Mouse (Mus musculus) liver, embryonic 12.5 days (tissue): ENCODE measurements at regions not wholly inside any gene's neighbourhood (a gene's known extent, or its start where the extent isn't known, plus 50 kb on each side); places are given as distances from the start of the nearest gene placed in this dataset.

Experiments used
- ATAC-seq: fragments of 200-750 bp; cut with Nextera tagmentation; 2 replicates; pipeline ENCODE4 v1.8.0; 2017; ENCODE audit warnings: moderate number of reproducible peaks, mild to moderate bottlenecking, moderate library complexity
- H3K27ac ChIP-seq: fragments of 300-500 bp; sonication (generic); 2 replicates; pipeline ENCODE4 v1.5.1; 2016; ENCODE audit warnings: mild to moderate bottlenecking
- H3K27me3 ChIP-seq: fragments of 300-500 bp; sonication (generic); replicated peaks from 2 replicates; pipeline ENCODE4 v1.6.1; 2016; ENCODE audit warnings: mild to moderate bottlenecking, moderate library complexity
- H3K36me3 ChIP-seq: fragments of 300-500 bp; sonication (generic); 2 replicates; pipeline ENCODE4 v1.6.1; 2016; ENCODE audit warnings: mild to moderate bottlenecking, moderate library complexity
- H3K4me1 ChIP-seq: fragments of 300-500 bp; sonication (generic); 2 replicates; pipeline ENCODE4 v1.6.1; 2016
- H3K4me2 ChIP-seq: fragments of 300-500 bp; sonication (generic); 2 replicates; pipeline ENCODE4 v1.6.1; 2016; ENCODE audit warnings: mild to moderate bottlenecking, moderate library complexity
- H3K4me3 ChIP-seq: fragments of 300-500 bp; sonication (generic); 2 replicates; pipeline ENCODE4 v1.5.1; 2016; ENCODE audit warnings: mild to moderate bottlenecking, moderate library complexity
- H3K9ac ChIP-seq: fragments of 300-500 bp; sonication (generic); 2 replicates; pipeline ENCODE4 v1.6.1; 2016; ENCODE audit warnings: mild to moderate bottlenecking, moderate library complexity
- H3K9me3 ChIP-seq: fragments of 300-500 bp; sonication (generic); replicated peaks from 2 replicates; pipeline ENCODE4 v1.6.1; 2016; ENCODE audit warnings: mild to moderate bottlenecking, moderate library complexity
- WGBS: fragments of 180-500 bp; shearing (Covaris S2); methylation state at CpG from one replicate; pipeline ENCODE4 v1.1.7; 2016; ENCODE audit not compliant: insufficient replicate concordance; 5-methylcytosine and 5-hydroxymethylcytosine counted together

DNA sequence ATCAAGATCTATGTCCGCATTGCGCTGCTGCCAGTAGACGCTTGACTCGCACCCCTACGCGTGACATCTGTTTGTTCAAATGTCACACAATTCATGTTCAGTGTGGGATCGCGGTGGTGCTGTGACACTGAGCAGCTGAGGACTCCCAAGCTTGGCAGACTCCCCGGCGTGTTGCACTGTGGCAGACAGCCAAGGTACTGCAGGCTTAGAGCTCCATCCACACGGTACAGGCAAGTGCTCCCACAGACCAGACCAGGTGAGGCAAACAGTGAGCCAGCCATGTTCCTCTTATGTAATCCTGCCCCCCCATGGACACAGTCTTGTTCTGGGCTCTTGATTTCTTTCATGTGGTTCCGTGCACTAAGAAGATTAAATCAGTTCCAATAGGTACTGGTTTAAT lies 205.5 kb upstream of the Myocd start:
- no peaks in the 10 kb centered on the region for H3K9me3 ChIP-seq
- H3K4me3 ChIP-seq: no peak overlapping the region
- H3K27me3 ChIP-seq: no peaks in the 10 kb centered on the region
- H3K4me2 ChIP-seq: no peak overlapping the region
- no peaks in the 10 kb centered on the region for H3K36me3 ChIP-seq
- no peak overlapping the region for H3K9ac ChIP-seq
- H3K4me1 ChIP-seq: no peaks in the 10 kb centered on the region
- H3K27ac ChIP-seq: no peak overlapping the region
- no peak for ATAC-seq
- WGBS: 81% methylated on average over 12 of the region's 12 CpGs

DNA sequence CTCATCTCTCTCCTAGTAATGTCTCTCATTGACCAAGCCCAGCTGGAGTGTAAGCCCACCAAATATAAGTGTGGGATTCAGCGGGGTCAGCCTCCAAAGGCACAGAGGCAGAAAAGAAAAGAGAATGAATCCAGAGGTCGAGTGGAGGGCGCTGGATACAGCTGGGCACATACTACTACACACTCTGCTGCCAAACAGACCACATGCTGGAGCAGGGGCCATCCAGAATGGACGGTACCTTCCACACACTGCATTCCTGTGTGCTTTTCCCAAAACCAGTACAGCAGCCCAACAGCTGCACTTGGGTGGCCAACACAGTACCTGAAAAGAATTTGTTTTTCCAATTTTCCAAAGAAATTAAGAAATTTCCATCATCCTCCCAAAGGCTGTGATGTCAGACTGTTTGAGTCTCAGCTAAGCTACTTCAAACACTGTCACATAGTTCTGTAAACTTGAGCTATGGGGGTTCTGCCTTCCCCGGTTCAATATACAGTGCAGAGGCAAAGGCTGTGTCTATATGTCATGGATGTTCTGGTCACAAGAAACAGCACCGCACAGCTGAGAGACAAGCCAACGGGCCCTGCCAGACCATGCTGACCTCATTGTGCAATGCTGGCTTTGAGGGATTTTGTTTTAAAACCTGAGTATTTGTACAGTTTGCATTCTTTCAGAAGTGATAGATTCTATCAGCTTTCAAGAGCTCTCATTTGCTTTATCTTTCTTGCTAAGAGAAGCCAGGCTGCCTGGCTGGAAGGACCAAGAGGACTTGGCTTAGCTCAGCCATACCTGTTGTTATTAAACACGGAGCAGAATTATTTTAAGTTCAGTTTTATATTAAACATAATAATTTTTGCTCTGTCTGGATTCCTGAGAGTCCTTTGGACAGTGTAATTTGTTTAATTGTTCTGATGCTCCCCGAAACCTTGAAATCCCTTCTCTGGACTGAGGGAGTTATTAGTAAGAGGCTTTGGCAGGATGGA lies 200.3 kb upstream of the Myocd start:
- Histone ChIP-seq H3K9me3 (no peaks in the 10 kb centered on the region), H3K4me3 (no peak overlapping the region), H3K9ac (no peak overlapping the region), H3K4me2 (no peak overlapping the region), H3K27ac (no peak overlapping the region), H3K36me3 (no peaks in the 10 kb centered on the region), H3K27me3 (no peaks in the 10 kb centered on the region), H3K4me1 (no peaks in the 10 kb centered on the region)
- WGBS: 64% methylated on average over 9 of the region's 9 CpGs
- no peak for ATAC-seq

DNA sequence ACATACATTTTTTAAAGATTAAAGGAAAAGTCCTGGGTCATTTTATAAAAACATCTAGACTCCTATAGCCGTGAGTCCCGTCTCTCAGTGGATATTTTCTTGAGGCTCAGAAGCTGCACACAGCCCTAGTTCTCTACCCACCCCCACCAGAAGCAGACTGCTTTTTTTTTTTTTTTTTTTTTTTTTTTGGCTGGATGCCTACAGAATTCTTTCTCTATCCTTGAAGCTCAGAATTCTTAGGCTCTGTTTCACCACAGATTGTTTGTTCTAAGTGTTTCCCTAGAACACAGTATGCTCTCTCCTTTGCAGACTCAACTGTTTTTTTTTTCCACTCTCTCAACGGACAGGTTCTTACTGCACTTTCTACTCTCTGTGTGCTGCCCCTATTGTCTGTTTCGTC lies 191.3 kb upstream of the Myocd start:
- Histone ChIP-seq H3K4me2 (no peak overlapping the region), H3K36me3 (no peaks in the 10 kb centered on the region), H3K27ac (no peak overlapping the region), H3K9ac (no peak overlapping the region), H3K27me3 (no peaks in the 10 kb centered on the region), H3K4me1 (no peaks in the 10 kb centered on the region), H3K4me3 (no peak overlapping the region), H3K9me3 (0 out of 2 replicates have a peak, but pooled peaks cover 4% of the 10 kb centered on the region)
- ATAC-seq: no peak
- 63% methylated on average over 4 of the region's 4 CpGs for WGBS

DNA sequence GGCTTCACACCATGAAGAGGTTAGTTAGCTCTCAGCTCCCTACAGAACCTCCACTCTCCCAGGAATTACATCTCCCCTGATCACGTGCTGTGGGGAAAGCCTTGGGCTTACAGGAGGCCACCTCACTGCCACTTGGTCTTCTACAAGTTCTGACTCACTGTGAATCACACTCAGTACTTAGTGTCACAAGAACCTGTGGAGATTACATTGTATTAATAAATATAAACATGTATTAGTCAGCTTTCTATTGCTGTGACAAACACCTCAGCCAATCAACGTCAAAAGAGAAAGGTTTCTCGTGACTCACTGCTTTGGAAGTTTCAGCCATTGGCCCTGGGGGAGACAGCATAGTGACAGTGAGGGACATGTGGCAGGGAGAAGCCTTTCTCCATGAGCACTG lies 178.6 kb upstream of the Myocd start:
- Histone ChIP-seq H3K4me3 (no peak overlapping the region), H3K36me3 (no peaks in the 10 kb centered on the region), H3K27ac (no peak overlapping the region), H3K27me3 (no peaks in the 10 kb centered on the region), H3K4me2 (no peak overlapping the region), H3K9ac (no peak overlapping the region), H3K9me3 (no peaks in the 10 kb centered on the region), H3K4me1 (no peaks in the 10 kb centered on the region)
- 57% methylated on average over 3 of the region's 3 CpGs for WGBS
- no peak for ATAC-seq

DNA sequence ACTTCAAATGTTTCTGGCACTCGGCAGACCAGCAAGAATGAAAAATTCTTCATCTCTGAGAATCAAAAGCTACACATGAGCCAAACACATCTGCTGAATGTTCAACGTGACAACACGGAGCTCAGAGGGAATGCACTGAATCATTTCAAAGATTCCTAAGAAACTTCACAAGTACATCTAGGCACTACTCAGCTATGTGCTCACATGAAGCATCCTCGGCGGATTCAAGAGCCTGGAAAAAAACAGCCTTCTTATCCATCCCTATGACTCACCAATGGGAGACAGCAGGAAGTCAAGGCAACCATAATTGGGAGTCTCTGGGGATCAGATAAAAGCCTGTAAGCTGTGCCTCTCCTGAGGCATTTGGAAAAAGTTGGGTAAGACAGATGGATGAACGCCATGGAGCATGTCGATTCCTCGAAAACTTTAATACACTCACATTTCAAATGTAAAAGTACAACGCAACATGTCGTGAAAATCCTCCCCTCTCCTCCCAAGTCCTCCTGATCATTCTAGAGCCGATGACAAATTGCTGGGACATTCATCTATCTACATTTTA lies 173.8 kb upstream of the Myocd start:
- Histone ChIP-seq H3K36me3 (no peaks in the 10 kb centered on the region), H3K4me3 (no peak overlapping the region), H3K27me3 (no peaks in the 10 kb centered on the region), H3K4me1 (no peaks in the 10 kb centered on the region), H3K4me2 (no peak overlapping the region), H3K27ac (no peak overlapping the region), H3K9me3 (no peaks in the 10 kb centered on the region), H3K9ac (no peak overlapping the region)
- 73% methylated on average over 11 of the region's 11 CpGs for WGBS
- no peak for ATAC-seq

DNA sequence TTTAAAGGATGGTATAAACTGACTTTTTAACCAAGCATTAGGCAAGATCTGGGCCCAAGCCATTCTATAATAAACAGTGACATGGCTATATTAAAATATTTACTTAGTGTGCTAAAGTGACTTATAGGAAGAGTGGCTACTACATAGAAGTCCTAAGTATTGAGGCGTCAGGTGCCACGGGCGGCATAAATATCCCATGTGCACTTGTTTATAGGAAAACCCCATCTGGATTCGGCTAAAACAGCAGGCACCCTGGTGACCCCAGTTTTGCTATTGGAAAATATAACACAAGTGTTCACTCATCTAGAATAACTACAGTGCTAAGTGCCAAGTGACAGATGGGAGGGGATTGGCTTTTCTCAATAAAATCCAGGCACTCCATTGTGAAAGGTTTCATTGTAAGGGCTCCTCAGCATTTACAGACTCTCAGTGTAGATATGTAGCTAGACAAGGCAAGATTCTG lies 165.9 kb upstream of the Myocd start:
- 76% methylated on average over 4 of the region's 4 CpGs for WGBS
- no peak overlapping the region for H3K27ac ChIP-seq

DNA sequence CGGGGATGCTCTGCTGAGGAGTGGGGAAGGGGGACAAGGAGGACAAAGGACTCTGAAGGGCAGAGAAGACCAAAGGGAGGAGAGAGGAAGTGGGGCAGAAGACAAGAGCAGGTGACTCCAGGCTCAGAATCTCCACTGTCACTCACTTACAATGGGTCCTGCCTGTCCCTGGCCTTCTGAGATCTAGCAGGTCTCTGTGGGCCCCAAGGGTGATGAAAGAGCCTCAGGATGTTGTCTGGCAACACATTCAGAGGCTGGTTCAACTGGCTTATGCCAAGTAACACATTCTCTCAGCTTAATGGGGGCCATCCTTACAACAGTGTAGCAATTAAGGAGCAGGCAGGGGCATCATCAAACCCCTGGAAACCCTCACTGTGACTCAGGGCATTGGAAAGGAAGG lies 152.1 kb upstream of the Myocd start:
- Histone ChIP-seq H3K4me1 (no peaks in the 10 kb centered on the region), H3K27ac (no peak overlapping the region), H3K4me3 (no peak overlapping the region), H3K4me2 (no peak overlapping the region), H3K36me3 (no peaks in the 10 kb centered on the region), H3K9me3 (no peaks in the 10 kb centered on the region), H3K9ac (no peak overlapping the region), H3K27me3 (no peaks in the 10 kb centered on the region)
- WGBS: 24% methylated on average over 1 of the region's 1 CpGs
- no peak for ATAC-seq

More for the DNA sequence above, 165.9 kb upstream of the Myocd start:
- Histone ChIP-seq H3K9me3 (no peaks in the 10 kb centered on the region), H3K4me1 (no peaks in the 10 kb centered on the region), H3K4me2 (no peak overlapping the region), H3K9ac (no peak overlapping the region), H3K4me3 (no peak overlapping the region), H3K27me3 (no peaks in the 10 kb centered on the region), H3K36me3 (no peaks in the 10 kb centered on the region)
- ATAC-seq: no peak

DNA sequence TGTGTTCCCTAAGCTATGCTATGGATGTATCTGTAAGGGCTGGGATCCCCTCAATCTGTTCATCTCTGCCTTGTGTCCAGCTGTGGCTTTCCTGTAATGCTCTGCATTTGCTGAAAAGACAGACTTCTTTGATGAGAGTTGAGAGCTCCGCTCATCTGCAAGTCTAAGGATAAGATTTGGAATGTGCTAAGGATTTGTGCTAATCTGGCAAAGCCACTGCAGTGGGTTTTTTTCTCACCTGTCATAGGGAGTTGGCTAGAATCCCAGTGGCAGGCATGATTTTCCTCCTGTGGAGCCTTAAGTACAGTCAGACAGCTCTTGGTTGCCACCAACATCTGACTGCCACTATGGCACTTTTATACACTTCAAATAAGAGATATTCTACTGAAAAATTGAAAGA lies 138.8 kb upstream of the Myocd start:
- ATAC-seq: no peak
- no peaks in the 10 kb centered on the region for H3K4me1 ChIP-seq
- no peak overlapping the region for H3K27ac ChIP-seq
- H3K4me2 ChIP-seq: no peak overlapping the region
- no peaks in the 10 kb centered on the region for H3K36me3 ChIP-seq
- no peaks in the 10 kb centered on the region for H3K27me3 ChIP-seq
- H3K9me3 ChIP-seq: no peaks in the 10 kb centered on the region
- no peak overlapping the region for H3K9ac ChIP-seq
- H3K4me3 ChIP-seq: no peak overlapping the region
- 69% methylated on average over 1 of the region's 1 CpGs for WGBS

DNA sequence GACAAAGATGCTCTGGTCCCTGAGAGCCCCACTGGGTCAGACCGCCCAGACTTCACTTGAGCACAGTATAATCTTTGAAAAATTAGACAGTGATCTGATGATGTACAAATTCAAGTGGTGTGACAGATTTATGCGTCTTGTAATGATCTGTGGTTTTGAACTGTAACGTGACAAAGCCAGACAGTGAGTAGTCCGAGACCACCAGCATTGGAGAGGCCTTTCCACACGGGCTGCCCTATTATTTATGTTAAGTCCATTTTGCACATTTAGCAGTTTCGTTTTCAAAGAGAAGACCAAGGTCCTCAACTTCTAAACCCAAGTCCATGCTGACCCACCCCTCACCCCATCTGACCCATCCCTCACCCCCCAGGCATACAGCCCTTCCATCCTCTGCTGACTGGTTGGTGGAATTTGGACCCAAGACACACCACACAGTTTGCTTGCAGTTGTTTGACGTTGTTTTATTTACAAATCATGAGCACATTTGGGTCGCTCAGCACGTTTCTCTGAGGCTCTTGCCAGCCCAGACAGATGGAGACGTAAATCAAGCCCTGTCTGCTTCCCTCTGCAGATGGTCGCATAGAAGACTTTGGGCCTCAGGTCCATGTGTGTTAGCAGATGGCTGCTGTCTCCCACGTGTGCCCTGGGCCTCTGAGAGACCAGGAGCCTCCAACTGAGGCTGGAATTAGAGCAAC lies 132.8 kb upstream of the Myocd start:
- H3K4me2 ChIP-seq: no peak overlapping the region
- H3K9ac ChIP-seq: no peak overlapping the region
- no peaks in the 10 kb centered on the region for H3K4me1 ChIP-seq
- no peak for ATAC-seq
- 63% methylated on average over 12 of the region's 12 CpGs for WGBS
- H3K27me3 ChIP-seq: no peaks in the 10 kb centered on the region
- H3K4me3 ChIP-seq: no peak overlapping the region
- H3K36me3 ChIP-seq: no peaks in the 10 kb centered on the region
- no peak overlapping the region for H3K27ac ChIP-seq
- no peaks in the 10 kb centered on the region for H3K9me3 ChIP-seq

DNA sequence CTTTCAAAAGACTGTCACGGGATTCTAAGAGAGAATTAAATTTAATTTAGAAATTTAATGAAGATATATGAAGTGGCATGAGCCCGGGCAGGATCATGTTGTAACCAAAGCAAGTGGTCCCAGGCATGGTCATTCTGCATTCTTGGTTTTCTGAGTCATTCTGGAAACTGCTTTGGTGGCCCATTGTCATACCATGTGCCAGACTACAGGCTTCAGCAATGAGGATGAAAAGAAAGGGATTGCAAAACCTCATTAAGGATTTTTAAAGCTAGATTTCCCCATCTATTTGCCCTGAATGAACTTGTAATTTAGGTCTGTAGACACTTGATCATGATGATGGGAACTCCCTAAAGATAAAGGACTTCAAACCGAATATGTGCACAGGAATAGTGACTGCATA lies 119.4 kb upstream of the Myocd start:
- H3K4me3 ChIP-seq: no peak overlapping the region
- no peaks in the 10 kb centered on the region for H3K27me3 ChIP-seq
- ATAC-seq: no peak
- no peak overlapping the region for H3K27ac ChIP-seq
- H3K4me2 ChIP-seq: no peak overlapping the region
- H3K9ac ChIP-seq: no peak overlapping the region
- no peaks in the 10 kb centered on the region for H3K9me3 ChIP-seq
- 58% methylated on average over 3 of the region's 3 CpGs for WGBS
- H3K4me1 ChIP-seq: no peaks in the 10 kb centered on the region
- H3K36me3 ChIP-seq: no peaks in the 10 kb centered on the region

DNA sequence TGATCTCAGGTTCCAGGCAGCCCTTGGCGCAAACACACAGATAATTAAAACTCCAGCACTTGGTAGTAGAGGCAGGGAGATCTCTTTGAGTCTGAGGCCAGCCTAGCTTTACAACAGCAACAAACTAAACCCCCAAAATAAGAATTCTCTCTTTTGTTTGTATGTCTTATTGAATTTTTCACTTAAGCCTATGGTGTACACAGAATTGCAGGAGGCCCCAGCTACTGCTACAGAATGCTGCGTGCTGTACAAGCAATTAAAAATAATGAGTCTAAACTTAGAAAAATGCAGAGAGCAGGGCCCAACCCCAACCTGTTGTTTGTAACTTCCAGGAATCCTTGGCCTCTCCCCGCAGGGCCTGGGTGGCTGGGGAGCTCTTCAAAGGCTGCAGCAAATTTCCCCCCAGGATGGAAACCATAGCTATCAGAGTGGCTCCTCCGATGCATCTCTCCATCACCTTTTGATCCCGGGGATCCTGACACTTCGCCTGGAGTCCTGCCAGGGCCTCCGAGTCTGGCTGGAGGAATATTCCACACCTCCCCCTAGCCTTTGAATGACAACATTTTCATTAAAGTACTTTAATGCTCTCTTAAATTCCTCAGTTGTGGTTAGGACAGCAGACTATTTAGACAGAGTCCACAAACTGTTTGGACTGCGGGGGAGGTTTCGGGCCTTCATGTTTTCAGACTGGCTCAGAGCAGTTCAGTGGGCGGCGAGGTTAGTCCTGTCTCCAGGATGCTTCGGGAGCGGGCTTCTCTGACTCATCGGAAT lies 116.7 kb upstream of the Myocd start:
- Histone ChIP-seq H3K27ac (no peak overlapping the region), H3K4me1 (no peaks in the 10 kb centered on the region), H3K4me3 (no peak overlapping the region), H3K9me3 (no peaks in the 10 kb centered on the region), H3K36me3 (no peaks in the 10 kb centered on the region), H3K9ac (no peak overlapping the region), H3K27me3 (no peaks in the 10 kb centered on the region), H3K4me2 (no peak overlapping the region)
- no peak for ATAC-seq
- 56% methylated on average over 14 of the region's 14 CpGs for WGBS
